Mouse (Mus musculus): ENCODE data around the gene Syt9. TPM values are rescaled to one million over a fixed set of nuclear protein-coding genes. Genes with fewer than 3 reads are reported as not detected.

The Syt9 gene
- 1.1 TPM for polyA plus RNA-seq (2014; fragmentation: Illumina TruSeq; extraction: RNeasy Lipid Tissue Mini Kit (QIAGEN cat#74804); ENCODE audit: low read depth, low replicate concordance)

GRCm38 (mm10) chr7:107370232-107371125 is at the start of gene Syt9:
Gene Syt9 (plus strand): TSS chr7:107370728.

DNA sequence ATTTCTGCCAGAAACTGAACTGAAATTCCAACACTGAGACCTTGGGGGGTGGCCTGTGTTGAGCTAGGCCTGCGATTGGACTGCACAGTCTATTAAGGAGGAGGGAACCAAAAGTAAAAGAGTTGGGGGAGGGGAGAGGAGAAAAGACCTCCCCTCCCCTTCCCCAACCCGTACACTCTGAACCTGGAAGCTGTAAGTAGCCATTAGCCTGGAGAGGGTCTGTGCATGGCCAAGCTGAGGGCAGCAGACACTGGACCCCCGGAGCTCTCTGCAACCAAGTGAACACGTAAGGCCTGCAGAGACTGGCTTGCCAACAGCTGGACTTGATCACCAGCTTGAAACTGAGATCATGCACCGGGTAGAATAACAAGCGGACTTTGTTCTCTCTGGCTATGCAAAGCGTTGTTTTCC is 196.7 kb downstream of the Syt9 start, which contains the start of gene Olfml1:
Gene Olfml1 (plus strand): TSS at position 186 of the 411 bp plus-strand sequence.

GRCm38 (mm10) chr7:107594857-107595402 is 224.4 kb downstream of the Syt9 start, which contains the start of gene Ppfibp2:
Gene Ppfibp2 (plus strand): TSS chr7:107595207.

Other genes starting within 250 kb of the Syt9 start
- not detected for gene Olfr715, start 239.6 kb upstream of the Syt9 start, polyA plus RNA-seq (2014; fragmentation: Illumina TruSeq; extraction: RNeasy Lipid Tissue Mini Kit (QIAGEN cat#74804); ENCODE audit: low read depth, low replicate concordance)
- gene Olfr716, start 232.4 kb upstream of the Syt9 start, polyA plus RNA-seq (2014; fragmentation: Illumina TruSeq; extraction: RNeasy Lipid Tissue Mini Kit (QIAGEN cat#74804); ENCODE audit: low read depth, low replicate concordance): not detected
- not detected for gene Nlrp14, start 203.7 kb upstream of the Syt9 start, polyA plus RNA-seq (2014; fragmentation: Illumina TruSeq; extraction: RNeasy Lipid Tissue Mini Kit (QIAGEN cat#74804); ENCODE audit: low read depth, low replicate concordance)
- not detected for gene Rbmxl2, start 161.3 kb upstream of the Syt9 start, polyA plus RNA-seq (2014; fragmentation: Illumina TruSeq; extraction: RNeasy Lipid Tissue Mini Kit (QIAGEN cat#74804); ENCODE audit: low read depth, low replicate concordance)
- 11.8 TPM for gene Olfml1, start 196.7 kb downstream of the Syt9 start, polyA plus RNA-seq (2014; fragmentation: Illumina TruSeq; extraction: RNeasy Lipid Tissue Mini Kit (QIAGEN cat#74804); ENCODE audit: low read depth, low replicate concordance)
- 9.2 TPM for gene Ppfibp2, start 224.5 kb downstream of the Syt9 start, polyA plus RNA-seq (2014; fragmentation: Illumina TruSeq; extraction: RNeasy Lipid Tissue Mini Kit (QIAGEN cat#74804); ENCODE audit: low read depth, low replicate concordance)